Mouse (Mus musculus) lung, postnatal 0 days (tissue): Measurements from ENCODE around the gene Cnpy4.
A peak's percentile ranks its signal among the peaks of the same experiment; 100 is the strongest.

Experiments
- CTCF ChIP-seq: IDR thresholded peaks from 2 replicates; pipeline ENCODE4 v1.5.1; 2016; ENCODE audit warnings: antibody characterized with exemption, mild to moderate bottlenecking
- EP300 ChIP-seq: IDR thresholded peaks from 2 replicates; pipeline ENCODE4 v1.6.1; 2016; ENCODE audit warnings: antibody characterized with exemption, mild to moderate bottlenecking, control low read depth

DNA sequence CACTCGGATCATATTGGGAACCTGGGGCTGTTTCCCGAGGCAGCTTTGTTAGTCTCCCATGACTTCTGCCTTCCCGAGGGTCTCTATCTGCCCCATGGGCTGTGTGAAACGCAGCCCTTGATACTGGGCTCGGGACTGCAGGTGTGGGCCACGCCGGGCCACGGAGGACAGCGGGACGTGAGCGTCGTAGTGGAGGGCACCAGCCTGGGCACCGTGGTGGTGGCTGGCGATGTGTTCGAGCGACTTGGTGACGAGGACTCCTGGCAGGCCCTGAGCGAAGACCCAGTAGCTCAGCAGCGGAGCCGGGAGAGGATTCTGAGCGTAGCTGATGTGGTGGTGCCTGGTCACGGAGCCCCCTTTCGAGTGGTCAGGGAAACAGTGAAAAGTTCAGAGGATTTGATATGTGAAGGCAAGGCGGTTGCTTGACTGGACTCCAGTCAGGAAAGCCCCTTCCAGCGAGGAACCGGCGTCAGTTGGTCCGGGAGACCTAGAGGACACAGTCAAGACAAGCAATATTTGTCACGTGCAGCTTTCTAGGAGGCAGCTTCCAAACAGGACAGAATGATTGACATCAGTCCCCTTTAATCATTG is 7.6 kb downstream of the Cnpy4 start:
- TF ChIP-seq CTCF (0 out of 2 replicates have a peak, but pooled peaks have one; percentile 1), EP300 (no peak)
